Mouse (Mus musculus) bone marrow, adult 2 months (tissue): ENCODE data around the gene Gm38431. TPM values are rescaled to one million over a fixed set of nuclear protein-coding genes. Genes with fewer than 3 reads are reported as not detected.

Source experiments
- H3K27ac ChIP-seq: fragments of 200-500 bp; 2 replicates; pipeline ENCODE4 v1.5.1; 2012; ENCODE audit warnings: low read depth, mild to moderate bottlenecking, control low read depth, inconsistent platforms, low read length; ENCODE audit not compliant: control insufficient read depth, poor library complexity, insufficient read depth
- H3K4me1 ChIP-seq: fragments of 200-500 bp; 2 replicates; pipeline ENCODE4 v1.6.1; 2011; ENCODE audit warnings: low read length; ENCODE audit not compliant: control insufficient read depth, insufficient read depth
- H3K4me3 ChIP-seq: fragments of 200-500 bp; replicated peaks from 2 replicates; pipeline ENCODE3; 2011; ENCODE audit warnings: mild to moderate bottlenecking, low read depth, low read length, control low read depth; ENCODE audit not compliant: control insufficient read depth
- CTCF ChIP-seq: fragments of 200-500 bp; IDR thresholded peaks from 2 replicates; pipeline ENCODE4 v1.5.1; 2011; ENCODE audit warnings: low read length, control low read depth; ENCODE audit not compliant: control insufficient read depth, insufficient read depth
- POLR2A ChIP-seq: fragments of 200-500 bp; IDR thresholded peaks from 2 replicates; pipeline ENCODE4 v1.6.1; 2011; ENCODE audit warnings: low read depth, mild to moderate bottlenecking, control low read depth, low read length, borderline replicate concordance; ENCODE audit not compliant: control insufficient read depth
- WGBS: fragments of 180-500 bp; shearing (Covaris S2); methylation state at CpG from one replicate; pipeline ENCODE4 v1.1.7; 2018; 5-methylcytosine and 5-hydroxymethylcytosine counted together
- polyA plus RNA-seq: library from polyadenylated mRNA; stranded (reverse); fragments of >200 nt; gene quantifications from 2 replicates; pipeline ENCODE4 v1.2.4, GENCODE M21; 2011; ENCODE audit warnings: low replicate concordance; ENCODE audit not compliant: missing spikeins, insufficient read depth, insufficient read length

Gene Gm38431
- 2.5 and 4.9 TPM in 2 replicates for polyA plus RNA-seq

DNA sequence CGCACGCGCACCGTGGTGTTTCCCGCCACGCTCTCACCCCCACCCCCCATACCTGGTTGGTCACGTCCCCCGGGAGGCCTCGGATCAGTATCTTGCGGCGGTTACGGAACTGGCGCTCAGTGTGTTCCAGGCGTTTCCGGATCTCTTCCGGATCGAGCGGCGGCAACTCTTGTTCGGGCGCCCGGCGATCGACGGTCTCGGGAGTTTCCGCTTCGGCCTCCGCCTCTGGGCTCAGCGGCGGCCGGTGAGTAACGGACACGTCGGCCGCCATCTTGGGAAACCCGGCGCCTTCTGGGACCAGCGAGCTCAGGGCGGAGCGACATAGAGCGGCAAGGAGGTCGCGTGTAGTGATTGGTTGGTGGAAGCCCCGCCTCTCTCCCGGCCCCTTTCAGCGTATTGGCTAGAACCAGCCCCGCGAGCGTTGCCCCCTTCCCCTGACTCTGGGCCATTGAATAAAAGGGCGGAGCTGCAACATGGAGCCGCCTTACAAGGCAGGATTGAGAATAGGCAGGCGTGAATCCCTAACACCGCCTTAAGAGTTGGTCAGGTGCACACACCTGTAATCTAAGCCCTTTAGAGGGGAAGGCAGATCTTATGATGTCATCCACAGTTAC, at the start of gene Gm38431, which contains the start of gene Raver1:
Gene Gm38431 (minus strand): TSS at position 291 of the 614 bp plus-strand sequence.
Gene Raver1 (minus strand): TSS at position 302 of the 614 bp plus-strand sequence.
- Histone ChIP-seq H3K27ac (peak within 1 kb of the TSS; percentile 86), H3K4me1 (peaks cover 2% of the 10 kb centered on the region; the same call in 1 of the 2 replicates), H3K4me3 (peak within 1 kb of the TSS; percentile 80)
- WGBS, result 0% methylated on average over 54 of the region's 54 CpGs
- TF ChIP-seq CTCF (0 out of 2 replicates have a peak, but pooled peaks have one; percentile 3), POLR2A (peak; percentile 87)

DNA sequence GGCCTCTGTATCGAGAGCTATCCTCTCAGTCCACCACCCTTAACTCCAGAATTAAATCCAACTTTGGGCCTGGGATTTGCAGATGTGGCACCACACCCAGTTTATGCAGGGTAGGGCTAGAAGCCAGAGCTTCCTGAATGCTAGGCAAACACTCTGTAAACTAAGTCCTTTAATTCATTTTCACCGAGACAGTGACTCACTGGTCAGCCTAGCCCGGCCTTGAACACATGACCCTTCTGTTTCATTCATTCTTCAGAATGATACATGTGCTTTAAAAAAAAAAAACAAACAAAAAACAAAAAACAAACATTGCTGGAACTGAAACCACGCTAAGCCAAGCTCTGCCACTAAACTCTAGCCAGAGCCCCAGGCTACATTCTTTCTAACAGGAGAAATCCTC, 46.6 kb upstream of the Gm38431 start:
- H3K4me3 ChIP-seq, result no peak overlapping the region
- TF ChIP-seq CTCF, result no peak
- TF ChIP-seq POLR2A, result no peak
- 83% methylated on average over 4 of the region's 4 CpGs for WGBS
- H3K27ac ChIP-seq, result no peak overlapping the region
- peaks cover 2% of the 10 kb centered on the region for H3K4me1 ChIP-seq

DNA sequence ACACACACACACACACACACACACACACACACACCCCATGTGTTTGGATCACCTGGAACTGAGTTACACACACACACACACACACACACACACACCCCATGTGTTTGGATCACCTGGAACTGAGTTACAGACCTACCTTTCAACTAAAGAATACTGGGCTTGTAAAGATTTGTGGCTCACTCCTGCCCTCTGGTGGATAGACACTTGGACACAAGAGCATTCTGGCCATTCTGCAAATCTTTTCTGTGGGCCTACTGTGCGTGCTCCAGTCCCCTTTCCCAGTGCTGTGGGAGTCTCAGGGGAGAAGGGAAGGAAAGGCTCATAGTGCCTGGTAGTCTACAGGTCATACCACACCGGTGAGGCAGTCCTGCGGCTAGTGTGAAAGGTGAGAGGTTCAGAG, 45.4 kb upstream of the Gm38431 start:
- 55% methylated on average over 3 of the region's 3 CpGs for WGBS
- Histone ChIP-seq H3K4me1 (peaks cover 2% of the 10 kb centered on the region), H3K4me3 (no peak overlapping the region), H3K27ac (no peak overlapping the region)
- TF ChIP-seq CTCF (peak; percentile 58), POLR2A (no peak)

DNA sequence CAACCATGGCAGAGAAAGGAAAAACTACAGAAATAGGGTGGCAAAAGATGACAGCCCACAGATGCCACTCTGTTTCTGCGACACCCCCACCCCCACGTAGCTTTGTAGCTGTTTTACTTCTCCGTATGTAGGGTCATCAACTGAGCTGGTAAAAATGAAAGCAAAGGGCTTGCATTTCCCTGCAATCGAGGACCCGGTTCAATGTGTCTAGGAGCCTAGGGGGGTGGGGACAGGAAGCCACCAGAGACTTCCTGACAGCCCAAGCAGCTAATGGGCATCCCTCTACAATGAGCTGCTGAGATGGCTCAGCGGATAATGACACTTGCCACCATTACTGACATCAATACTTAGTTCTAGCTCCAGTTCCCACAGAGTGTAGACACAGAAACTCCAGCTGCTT, 44.6 kb upstream of the Gm38431 start:
- Histone ChIP-seq H3K4me3 (no peak overlapping the region), H3K27ac (no peak overlapping the region), H3K4me1 (peaks cover 2% of the 10 kb centered on the region)
- 8% methylated on average over 6 of the region's 6 CpGs for WGBS
- TF ChIP-seq POLR2A (no peak), CTCF (no peak)

DNA sequence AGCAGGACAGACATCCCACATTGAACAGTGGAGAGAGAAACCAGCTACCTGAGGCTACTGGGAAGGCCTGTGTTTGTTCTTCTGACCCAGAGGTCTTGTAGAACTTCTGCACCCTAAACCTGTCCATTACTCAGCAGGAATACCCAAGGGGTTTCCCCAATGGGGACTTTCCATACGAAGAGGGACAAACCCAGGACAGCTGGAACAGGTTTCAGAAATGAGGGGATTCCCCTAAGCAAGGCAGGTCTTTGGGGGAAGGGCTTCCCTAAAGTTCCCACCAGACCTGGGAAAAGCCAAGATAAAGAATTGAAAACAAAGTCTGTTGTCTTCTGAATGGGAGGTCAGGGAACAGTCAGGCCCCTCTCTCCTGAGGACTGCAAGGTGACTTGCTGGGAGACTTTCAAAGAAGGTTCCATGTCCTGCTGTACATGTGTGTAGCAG, 44.2 kb upstream of the Gm38431 start:
- Histone ChIP-seq H3K27ac (no peak overlapping the region), H3K4me1 (peaks cover 2% of the 10 kb centered on the region), H3K4me3 (no peak overlapping the region)
- WGBS, result 20% methylated on average over 1 of the region's 1 CpGs
- TF ChIP-seq POLR2A (no peak), CTCF (no peak)

DNA sequence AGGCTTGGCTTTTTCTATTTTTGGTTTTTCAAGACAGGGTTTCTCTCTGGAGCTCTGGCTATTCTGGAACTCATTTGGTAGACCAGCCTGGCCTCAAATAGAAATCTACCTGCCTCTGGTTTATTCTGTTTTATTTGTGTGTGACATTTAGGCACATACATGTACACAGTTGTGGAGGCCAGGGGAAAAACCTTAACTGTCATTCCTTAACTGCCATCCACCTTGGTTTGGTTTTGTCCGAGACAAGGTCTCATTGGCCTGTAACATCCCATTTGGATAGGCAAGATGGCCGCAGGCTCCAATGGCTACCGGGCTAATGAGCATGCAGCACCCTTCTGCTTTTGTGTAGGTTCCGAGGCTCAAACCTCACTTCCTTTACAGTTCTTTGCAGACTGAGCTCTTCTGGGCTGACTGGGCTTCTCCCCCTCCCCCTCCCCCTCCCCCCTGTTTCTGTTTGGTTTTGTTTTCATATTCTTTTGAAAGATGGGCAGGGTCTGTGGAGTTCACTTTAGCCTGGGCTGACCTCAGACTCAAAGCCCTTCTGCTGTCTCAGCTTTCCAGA, 43.6 kb upstream of the Gm38431 start:
- H3K4me3 ChIP-seq, result no peak overlapping the region
- TF ChIP-seq CTCF (no peak), POLR2A (no peak)
- no peak overlapping the region for H3K27ac ChIP-seq
- peaks cover 2% of the 10 kb centered on the region for H3K4me1 ChIP-seq
- 51% methylated on average over 4 of the region's 4 CpGs for WGBS

DNA sequence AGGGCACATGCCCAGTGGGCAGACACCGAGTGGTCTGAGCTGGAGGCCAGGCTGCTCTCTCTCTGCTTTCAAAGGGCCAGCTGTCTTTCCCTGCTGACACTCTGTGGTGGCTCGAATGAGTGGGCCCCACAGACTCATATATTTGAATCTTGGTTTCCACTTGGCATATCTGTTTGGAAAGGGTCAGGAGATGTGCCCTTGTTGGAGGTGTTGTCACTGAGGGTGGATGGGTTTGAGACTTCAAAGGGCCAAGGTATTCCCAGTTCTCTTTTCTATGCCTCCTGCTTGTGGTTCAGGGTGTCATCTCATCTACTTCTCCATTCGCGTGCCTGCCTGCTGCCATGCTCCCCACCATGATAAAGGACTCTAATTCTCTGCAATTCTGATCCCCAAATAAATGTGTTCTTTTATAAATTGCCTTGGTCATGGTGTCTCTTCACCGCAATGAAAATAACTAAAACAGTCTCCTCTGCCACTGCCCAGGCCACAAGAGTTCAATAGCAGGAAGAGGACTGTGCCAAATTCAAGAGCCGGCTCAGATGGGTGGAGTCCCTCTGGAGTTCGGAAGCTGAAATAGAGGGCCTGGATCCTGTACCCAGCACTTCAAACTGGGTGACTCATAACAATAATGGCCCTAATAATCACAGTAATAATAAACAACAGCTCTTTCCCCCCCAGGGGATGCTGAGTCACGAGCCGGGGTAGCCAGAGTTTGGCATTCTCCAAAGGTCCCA, 43.0 kb upstream of the Gm38431 start:
- Histone ChIP-seq H3K4me1 (peaks cover 2% of the 10 kb centered on the region), H3K4me3 (no peak overlapping the region), H3K27ac (no peak overlapping the region; the same call in 1 of the 2 replicates)
- TF ChIP-seq POLR2A (no peak), CTCF (no peak)
- WGBS, result 54% methylated on average over 9 of the region's 9 CpGs
